ENCODE assay signal across 8 mouse cellular contexts in the genomic region with DNA sequence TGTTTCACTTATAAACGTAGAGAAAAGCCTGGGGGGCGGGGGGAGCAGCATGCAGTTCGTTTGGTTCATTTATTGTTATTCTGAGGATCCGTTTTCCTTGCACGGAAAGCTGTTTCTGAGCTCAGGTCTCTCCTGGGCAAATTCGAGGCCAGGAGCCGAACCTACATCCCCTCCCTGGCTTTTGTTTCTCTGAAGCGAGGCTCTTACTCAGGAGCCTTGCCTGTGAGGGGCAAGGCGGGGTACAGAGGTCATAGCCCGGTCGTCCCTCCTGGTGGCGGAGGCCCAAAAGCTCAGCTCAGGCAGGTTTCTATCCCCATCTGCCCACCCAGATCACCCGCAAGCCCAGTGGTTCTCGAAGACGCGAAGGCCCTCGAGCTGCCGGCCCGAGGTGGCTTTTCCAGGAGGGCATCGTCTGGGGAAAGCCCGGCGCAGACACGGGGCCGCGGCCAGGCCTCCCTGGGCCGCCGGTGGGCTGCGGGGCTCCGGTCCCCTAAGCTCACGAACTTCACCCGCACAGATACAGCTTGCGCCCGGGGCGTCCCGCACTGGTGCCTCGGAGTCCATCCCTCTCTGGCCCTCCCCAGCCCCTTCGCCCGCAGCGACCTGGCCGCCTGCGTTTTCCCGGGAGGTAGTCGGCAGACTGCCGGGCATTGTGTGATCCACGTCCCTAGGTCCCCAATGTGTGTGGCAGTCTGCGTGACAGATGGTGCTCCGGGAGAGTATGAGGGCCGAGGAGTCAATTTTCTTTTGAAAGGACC. TPM values are rescaled to one million over a fixed set of nuclear protein-coding genes. Genes with fewer than 3 reads are reported as not detected.
DNase-seq lines count a peak whose midpoint lies in the region; ATAC-seq and TF ChIP-seq lines count a peak whose summit lies in the region.

No protein-coding gene starts in this region.

- H3K4me2 ChIP-seq in heart, embryonic 14.5 days (ENCODE audit: low read length), result peak overlapping the region; percentile 67
- H3K4me2 ChIP-seq in liver, embryonic 13.5 days, result peak overlapping the region; percentile 21; the same call in 1 of the 2 replicates

- no peak overlapping the region for H3K27ac ChIP-seq in heart, embryonic 14.5 days (replicated peaks in 1 of 2; ENCODE audit: control insufficient read depth in 1 of 2, insufficient read depth in 1 of 2, low read depth in 2 of 2, low read length in 2 of 2)
- H3K27ac ChIP-seq in liver, embryonic 13.5 days, result no peak overlapping the region
- H3K27ac ChIP-seq in thymus, adult 2 months (ENCODE audit: control insufficient read depth, insufficient read depth, low read length), result no peak overlapping the region

- TF ChIP-seq POLR2A in lung, adult 2 months (IDR thresholded peaks at IDR 0.05; ENCODE audit: borderline replicate concordance, extremely low read depth, low read depth, low read length), result no peak
- no peak for TF ChIP-seq POLR2A in thymus, adult 2 months (IDR thresholded peaks at IDR 0.05; ENCODE audit: control insufficient read depth, extremely low read depth, insufficient read depth, low read length, poor library complexity)

- H3K9me3 ChIP-seq in heart, embryonic 14.5 days (ENCODE audit: control insufficient read depth, low read length), result no peaks in the 10 kb centered on the region
- H3K9me3 ChIP-seq in liver, embryonic 13.5 days (replicated peaks), result no peaks in the 10 kb centered on the region

- H3K9ac ChIP-seq in heart, embryonic 14.5 days (ENCODE audit: low read length), result peak overlapping the region; percentile 14
- H3K9ac ChIP-seq in liver, embryonic 13.5 days, result no peak overlapping the region

- TF ChIP-seq CTCF in lung, adult 2 months (IDR thresholded peaks at IDR 0.05; ENCODE audit: insufficient read depth, low read length), result no peak
- no peak for TF ChIP-seq CTCF in thymus, adult 2 months (IDR thresholded peaks at IDR 0.05; ENCODE audit: borderline replicate concordance, control insufficient read depth, extremely low read depth, insufficient read depth, low read length, poor library complexity)

- 5% methylated on average over 48 of the region's 48 CpGs for WGBS in lung, adult 2 months
- under 1% methylated on average over 48 of the region's 48 CpGs for WGBS in heart, embryonic 14.5 days
- 2% methylated on average over 48 of the region's 48 CpGs for WGBS in liver, embryonic 13.5 days (ENCODE audit: insufficient replicate concordance)
- WGBS in thymus, adult 2 months, result 7% methylated on average over 48 of the region's 48 CpGs

- H3K27me3 ChIP-seq in heart, embryonic 14.5 days (ENCODE audit: control insufficient read depth, insufficient read depth, low read length), result peaks cover 80% of the 10 kb centered on the region
- H3K27me3 ChIP-seq in liver, embryonic 13.5 days, result peaks cover 81% of the 10 kb centered on the region
- H3K27me3 ChIP-seq in thymus, adult 2 months (ENCODE audit: control insufficient read depth, insufficient read depth, low read length), result peaks cover 13% of the 10 kb centered on the region; the same call in 1 of the 2 replicates

- H3K36me3 ChIP-seq in heart, embryonic 14.5 days (ENCODE audit: control insufficient read depth, insufficient read depth, low read length), result no peaks in the 10 kb centered on the region
- H3K36me3 ChIP-seq in liver, embryonic 13.5 days, result no peaks in the 10 kb centered on the region
- H3K36me3 ChIP-seq in thymus, adult 2 months (ENCODE audit: control insufficient read depth, insufficient read depth, low read length), result no peaks in the 10 kb centered on the region

- no peaks in the 10 kb centered on the region for H3K4me1 ChIP-seq in lung, adult 2 months (ENCODE audit: control insufficient read depth, insufficient read depth, low read length)
- peaks cover 7 to 18% of the 10 kb centered on the region in 2 experiments; a peak in 3 of 4 replicates for H3K4me1 ChIP-seq in heart, embryonic 14.5 days (ENCODE audit: control insufficient read depth in 2 of 2, insufficient read depth in 2 of 2, low read length in 2 of 2)
- peaks cover 14% of the 10 kb centered on the region; the same call in 1 of the 2 replicates for H3K4me1 ChIP-seq in liver, embryonic 13.5 days (replicated peaks)
- H3K4me1 ChIP-seq in thymus, adult 2 months (replicated peaks; ENCODE audit: control insufficient read depth, insufficient read depth, low read length), result no peaks in the 10 kb centered on the region

- DNase-seq in lung, adult 2 months, result peak; percentile 19
- DNase-seq in lung, postnatal 14 days, result no peak
- peak; percentile 83 to 86 for DNase-seq in cerebellum, postnatal 25 days
- DNase-seq in liver, embryonic 13.5 days, result no peak
- DNase-seq in thymus, adult 2 months, result no peak
- DNase-seq in ovary, postnatal 10 days (ENCODE audit: low spot score), result no peak

- no peak overlapping the region for H3K4me3 ChIP-seq in lung, adult 2 months (replicated peaks; ENCODE audit: extremely low read depth, low read depth, low read length)
- peak overlapping the region; percentile 6 to 34 for H3K4me3 ChIP-seq in heart, embryonic 14.5 days (ENCODE audit: control insufficient read depth in 1 of 2, insufficient read depth in 1 of 2, low read depth in 1 of 2, low read length in 2 of 2)
- H3K4me3 ChIP-seq in liver, embryonic 13.5 days (replicated peaks), result peak overlapping the region; percentile 10; the same call in 1 of the 2 replicates
- H3K4me3 ChIP-seq in thymus, adult 2 months (ENCODE audit: control insufficient read depth, insufficient read depth, low read length), result no peak overlapping the region

- no peak for ATAC-seq in heart, embryonic 14.5 days (ENCODE audit: insufficient number of reproducible peaks, insufficient read depth, low FRiP score, low read depth)
- ATAC-seq in liver, embryonic 13.5 days (ENCODE audit: low read depth), result no peak
- no peak for ATAC-seq in monocyte, adult 5-6 weeks (replicated peaks; ENCODE audit: insufficient number of reproducible peaks, low FRiP score, low TSS enrichment, poor library complexity, severe bottlenecking)

RNA-seq across cellular contexts. Expression of gene Nhlh2, which starts 1.6 kb away (rescaled TPM):
- not detected in 2 replicates for polyA plus RNA-seq in lung, adult 2 months (2012; rRNA removed)
- polyA plus RNA-seq in heart, embryonic 14.5 days (2014; fragmentation: Nextera tagmentation; extraction: Ambion mirVana), result not detected in 2 replicates
- polyA plus RNA-seq in liver, embryonic 13.5 days (2015; fragmentation: Nextera tagmentation; extraction: Ambion mirVana), result 0.03 TPM in 2 replicates
- polyA plus RNA-seq in thymus, adult 2 months (2012; rRNA removed), result 0.03 TPM in 1 of 2 replicates, not detected in the other
- not detected in 3 replicates for total RNA-seq in monocyte, adult 5-6 weeks (2017)

Comparison
In these comparisons a context has a peak if more than half of its experiments do, and no peak if none do; other contexts are left out.
1. DNase-seq: peak in lung, adult 2 months (single experiment) and cerebellum, postnatal 25 days (2 of 2); none in lung, postnatal 14 days (single experiment), liver, embryonic 13.5 days (single experiment), thymus, adult 2 months (single experiment) and ovary, postnatal 10 days (single experiment).
2. H3K4me3 ChIP-seq: peak in heart, embryonic 14.5 days (2 of 2) and liver, embryonic 13.5 days (single experiment); none in lung, adult 2 months (single experiment) and thymus, adult 2 months (single experiment).